Mouse (Mus musculus) v-Abl transformed pro-B cells (cell line): Measurements from ENCODE around the gene Tcf7l1.

Experiments used
- in situ Hi-C, 2 experiments: fragments of 400-800 bp; cut with MboI; formaldehyde crosslinking; loops; one replicate each; pipeline ENCODE4 v1.15.1; 2025; ENCODE audit not compliant: unreplicated experiment in 2 of 2

Tcf7l1 gene

GRCm38 (mm10) chr6:72787948-72788891, 834 bp downstream of the Tcf7l1 start:
- in situ Hi-C loops, result loop anchor here (5.0 to 10.0 kb wide), 3 partner anchors 36 to 133 kb away; no protein-coding TSS in a partner anchor

GRCm38 (mm10) chr6:72787322-72787947, 1.6 kb downstream of the Tcf7l1 start:
- in situ Hi-C loops, result loop anchor here (5.0 to 10.0 kb wide), 3 partner anchors 35 to 133 kb away; no protein-coding TSS in a partner anchor

DNA sequence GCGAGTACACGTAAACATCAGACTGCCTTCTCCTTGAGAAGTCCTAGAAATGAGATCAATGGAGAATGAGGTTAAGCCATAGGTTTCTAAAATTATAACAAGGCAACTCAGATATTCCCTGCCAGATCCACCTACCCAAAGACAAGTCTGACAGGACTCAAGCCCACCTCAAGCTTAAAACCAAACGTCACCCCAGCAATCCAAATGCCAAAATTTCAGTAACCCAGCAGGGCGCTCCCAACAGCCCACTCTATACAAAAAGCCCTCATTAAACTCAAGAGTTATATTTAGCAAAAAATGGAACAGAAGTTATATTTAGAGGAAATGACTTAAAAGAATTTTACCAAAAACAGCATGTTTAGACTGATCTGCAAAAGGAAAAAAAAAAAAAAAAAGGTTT, 5.3 kb downstream of the Tcf7l1 start:
- in situ Hi-C loops, result loop anchor here (10.0 kb wide), 2 partner anchors 119 to 129 kb away; no protein-coding TSS in a partner anchor

GRCm38 (mm10) chr6:72778779-72779776, 10.0 kb downstream of the Tcf7l1 start:
- in situ Hi-C loops, result no loop called here

- in situ Hi-C loops, result no loop called here
These were observed 11.8 kb downstream of the Tcf7l1 start for GRCm38 (mm10) chr6:72777212-72777611.

- in situ Hi-C loops, result no loop called here
These were observed 14.8 kb downstream of the Tcf7l1 start for GRCm38 (mm10) chr6:72774275-72774674.

DNA sequence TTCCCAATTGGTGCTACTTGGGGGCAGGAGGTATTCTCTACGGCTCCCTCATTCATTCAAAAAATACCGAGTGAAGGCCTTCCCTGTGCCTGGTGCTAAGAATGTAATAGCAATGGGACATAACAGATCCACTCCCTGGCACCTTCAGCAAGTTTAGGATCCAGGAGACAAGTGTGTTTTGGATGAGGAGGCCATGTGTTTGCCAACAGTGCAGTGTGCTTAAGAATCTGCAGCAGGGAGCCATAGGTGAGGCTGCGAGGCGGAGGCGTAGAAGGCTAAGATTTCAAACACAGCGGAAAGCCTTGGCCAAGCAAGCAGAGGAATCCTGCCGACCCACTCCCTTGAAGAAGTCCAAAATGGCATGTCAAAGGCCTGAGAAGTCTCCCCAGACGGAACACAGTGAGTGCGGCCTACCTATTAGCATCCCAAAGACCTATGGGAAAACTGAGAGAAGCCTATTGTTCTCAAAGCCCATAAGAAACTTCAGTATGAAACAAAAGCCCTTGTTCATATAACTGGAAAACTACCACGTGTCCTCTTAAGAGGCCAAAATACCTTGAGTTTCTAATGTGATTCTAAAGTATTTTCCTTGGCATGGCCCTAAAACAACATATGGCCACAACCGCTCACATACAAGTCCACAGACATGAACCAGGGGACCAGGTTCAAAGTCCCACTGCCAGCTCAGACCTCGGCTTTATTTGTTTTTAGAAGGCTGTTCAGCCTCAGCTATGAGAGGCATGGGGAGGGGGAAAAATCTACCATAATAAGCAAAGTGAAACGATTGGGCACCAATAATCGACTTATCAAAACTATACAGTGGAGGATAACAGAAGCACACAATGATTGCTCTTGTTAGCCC, 18.9 kb downstream of the Tcf7l1 start:
- in situ Hi-C loops, result no loop called here

GRCm38 (mm10) chr6:72769343-72769742, 19.7 kb downstream of the Tcf7l1 start:
- in situ Hi-C loops, result no loop called here

DNA sequence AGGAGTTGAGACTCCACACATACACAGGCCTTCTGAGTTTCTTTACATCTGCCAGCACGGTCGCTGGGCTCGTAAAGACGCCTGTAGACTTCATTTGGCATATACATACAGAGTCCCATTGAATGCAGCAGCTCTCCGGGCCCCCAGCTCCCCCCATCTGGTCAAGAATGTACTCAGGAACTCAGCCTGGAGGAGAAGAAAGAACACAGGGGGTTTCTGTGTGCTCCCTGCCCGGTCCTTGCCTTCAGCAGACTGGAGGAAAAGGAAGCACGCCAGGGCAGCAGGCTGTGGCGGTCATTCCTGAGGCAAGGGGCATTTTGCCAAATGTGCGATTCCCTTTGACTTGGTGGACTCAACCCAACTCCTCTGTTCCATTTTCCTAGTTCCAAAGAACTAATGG, 20.2 kb downstream of the Tcf7l1 start:
- in situ Hi-C loops, result no loop called here

- in situ Hi-C loops, result no loop called here
These were observed 21.0 kb downstream of the Tcf7l1 start for GRCm38 (mm10) chr6:72768097-72768496.

DNA sequence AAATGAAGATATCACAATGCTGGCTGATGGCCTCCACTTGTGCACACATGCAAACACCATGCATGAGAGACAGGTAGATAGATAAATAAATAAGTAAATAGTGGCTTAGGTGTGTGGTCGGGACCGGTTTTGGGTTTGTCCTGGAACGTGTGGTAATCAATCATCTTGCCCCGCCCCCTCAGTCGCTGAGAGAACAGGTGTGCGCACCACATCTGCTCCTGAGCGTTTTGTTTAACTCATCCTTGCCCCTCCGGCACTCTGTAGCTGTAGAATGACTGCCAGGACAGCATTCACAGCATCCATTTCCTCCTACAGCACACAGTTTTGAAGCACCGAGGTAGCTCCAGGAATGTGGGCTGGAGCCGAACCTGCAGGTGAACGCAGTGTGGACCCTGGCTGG, 25.4 kb downstream of the Tcf7l1 start:
- in situ Hi-C loops, result no loop called here

- in situ Hi-C loops, result no loop called here
These were observed 27.4 kb downstream of the Tcf7l1 start for GRCm38 (mm10) chr6:72761645-72762044.

DNA sequence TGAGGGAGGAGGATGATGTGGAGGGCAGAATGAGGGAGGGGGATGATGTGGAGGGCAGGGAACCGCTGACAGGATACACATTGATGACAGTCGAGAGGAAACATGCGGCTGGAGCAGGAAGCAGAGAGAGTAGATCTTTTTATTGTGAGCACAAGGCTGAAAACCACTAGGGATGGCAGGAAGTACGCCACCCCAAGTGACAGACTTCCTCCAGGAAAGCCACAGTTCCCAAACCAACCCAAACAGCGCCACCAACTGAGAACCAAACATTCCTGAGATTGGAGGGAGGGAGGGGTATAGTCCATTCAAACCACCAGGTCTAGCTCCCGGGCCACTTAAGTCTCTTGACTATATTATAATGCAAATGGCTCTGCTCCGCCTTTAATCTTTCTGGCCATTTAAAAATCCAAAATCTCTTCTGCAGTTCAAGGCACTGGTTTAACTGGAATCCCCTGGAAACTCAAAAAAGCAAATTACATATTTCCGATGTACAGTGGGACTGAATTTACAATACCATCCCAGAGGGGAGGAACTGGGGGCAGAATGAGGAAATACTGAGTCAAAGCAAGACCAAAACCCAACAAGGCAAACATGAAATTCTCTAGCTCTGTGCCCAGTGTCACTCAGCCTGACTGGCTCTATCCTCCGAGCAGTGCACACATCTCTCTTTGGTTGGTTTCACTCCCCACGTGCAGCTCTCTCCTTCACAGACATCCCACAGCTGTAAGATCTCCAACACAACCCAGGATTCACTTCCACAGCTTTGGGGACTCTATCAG, 30.6 kb downstream of the Tcf7l1 start:
- in situ Hi-C loops, result loop anchor here in 1 of 2 experiments (10.0 kb wide), 1 partner anchor 94 kb away; no protein-coding TSS in a partner anchor

DNA sequence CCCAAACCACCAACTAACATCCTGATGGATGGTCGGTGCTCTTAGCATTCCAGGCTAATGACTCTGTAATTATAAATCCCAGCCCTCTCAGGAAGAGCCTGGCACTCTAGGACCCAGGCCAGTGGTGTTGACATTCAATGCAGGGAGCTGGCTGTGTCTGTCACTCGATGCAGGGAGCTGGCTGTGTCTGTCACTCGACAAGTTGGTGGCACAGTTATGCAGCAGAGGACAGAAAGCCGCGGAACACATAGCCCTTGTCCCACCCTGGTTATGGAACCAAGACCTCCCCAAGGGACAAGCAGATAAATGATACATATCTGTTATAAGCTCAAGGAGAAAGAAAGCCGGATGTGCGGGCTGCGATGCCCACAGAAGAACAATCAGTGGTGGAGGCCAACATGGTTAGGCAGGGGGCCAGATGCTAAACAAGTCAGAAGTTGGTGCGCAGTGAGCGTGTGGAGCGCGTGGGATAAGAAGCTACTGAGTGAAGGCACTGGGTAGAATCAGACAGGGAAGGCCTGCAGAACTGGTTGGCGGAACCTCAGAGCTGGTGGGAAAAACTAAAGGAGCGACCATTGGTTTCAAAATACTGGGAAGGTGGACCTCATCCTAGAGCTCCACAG, 33.7 kb downstream of the Tcf7l1 start:
- in situ Hi-C loops, result loop anchor here in 1 of 2 experiments (10.0 kb wide), 1 partner anchor 91 kb away; no protein-coding TSS in a partner anchor

DNA sequence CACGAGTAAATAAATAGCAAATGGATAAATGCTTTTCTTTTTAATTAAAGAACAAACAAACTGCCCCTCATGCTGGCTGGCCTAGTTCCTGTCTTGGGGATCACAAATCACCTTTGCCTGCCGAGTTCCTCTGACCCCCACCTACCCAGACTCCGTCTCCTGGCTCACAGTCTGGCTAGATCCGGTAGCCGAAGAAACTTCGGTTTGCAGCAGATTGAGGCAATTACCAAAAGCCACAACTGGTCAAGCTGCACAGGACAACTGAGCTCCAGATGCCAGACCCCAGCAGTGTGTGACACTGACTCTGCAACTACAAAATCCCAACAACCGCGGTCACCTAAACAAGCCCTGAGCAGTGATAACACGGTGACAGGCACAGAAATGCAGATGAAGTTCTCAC, 34.8 kb downstream of the Tcf7l1 start:
- in situ Hi-C loops, result loop anchor here (5.0 to 10.0 kb wide), 3 partner anchors 33 to 102 kb away; partner anchors contain the start of gene Tcf7l1 (in 1 of the 2)

GRCm38 (mm10) chr6:72753782-72754181, 35.3 kb downstream of the Tcf7l1 start:
- in situ Hi-C loops, result loop anchor here (5.0 to 10.0 kb wide), 3 partner anchors 34 to 101 kb away; partner anchors contain the start of gene Tcf7l1 (in 1 of the 2)

- in situ Hi-C loops, result loop anchor here (5.0 to 10.0 kb wide), 3 partner anchors 34 to 101 kb away; partner anchors contain the start of gene Tcf7l1 (in 1 of the 2)
These were observed 36.2 kb downstream of the Tcf7l1 start for GRCm38 (mm10) chr6:72752824-72753223.

- in situ Hi-C loops, result loop anchor here (5.0 to 10.0 kb wide), 3 partner anchors 36 to 99 kb away; partner anchors contain the start of gene Tcf7l1 (in 1 of the 2)
These were observed 37.8 kb downstream of the Tcf7l1 start for GRCm38 (mm10) chr6:72751210-72751609.
